Mouse (Mus musculus): Measurements from ENCODE around the gene Ascc2.

- TF ChIP-seq GATA1 (IDR thresholded peaks at IDR 0.05; ENCODE audit: borderline replicate concordance, low read length) (no peak), FLI1 (IDR thresholded peaks at IDR 0.05; ENCODE audit: low read length) (no peak)
These were observed 6.2 kb downstream of the Ascc2 start for GRCm38 (mm10) chr11:4643722-4644121.

All from megakaryocyte, embryonic 14.5 days (primary cell).